Mouse (Mus musculus) gastrocnemius, adult 8-10 months (tissue): ENCODE results near the gene Slc16a6. TPM values are rescaled to one million over a fixed set of nuclear protein-coding genes. Genes with fewer than 3 reads are reported as not detected.
A peak's percentile ranks its signal among the peaks of the same experiment; 100 is the strongest.

Experiments used
- DNase-seq, 2 experiments: peaks; one replicate each; pipeline ENCODE4 v3.0.0; 2022; ENCODE audit warnings: low spot score in 2 of 2
- total RNA-seq, 4 experiments: library from RNA; stranded (reverse); gene quantifications; 2 replicates each; pipeline ENCODE4 v1.2.4; 2022

The Slc16a6 gene
- total RNA-seq, 4 experiments from 2014 or later, result 2.9 to 5.7 (median 4.0) TPM

DNA sequence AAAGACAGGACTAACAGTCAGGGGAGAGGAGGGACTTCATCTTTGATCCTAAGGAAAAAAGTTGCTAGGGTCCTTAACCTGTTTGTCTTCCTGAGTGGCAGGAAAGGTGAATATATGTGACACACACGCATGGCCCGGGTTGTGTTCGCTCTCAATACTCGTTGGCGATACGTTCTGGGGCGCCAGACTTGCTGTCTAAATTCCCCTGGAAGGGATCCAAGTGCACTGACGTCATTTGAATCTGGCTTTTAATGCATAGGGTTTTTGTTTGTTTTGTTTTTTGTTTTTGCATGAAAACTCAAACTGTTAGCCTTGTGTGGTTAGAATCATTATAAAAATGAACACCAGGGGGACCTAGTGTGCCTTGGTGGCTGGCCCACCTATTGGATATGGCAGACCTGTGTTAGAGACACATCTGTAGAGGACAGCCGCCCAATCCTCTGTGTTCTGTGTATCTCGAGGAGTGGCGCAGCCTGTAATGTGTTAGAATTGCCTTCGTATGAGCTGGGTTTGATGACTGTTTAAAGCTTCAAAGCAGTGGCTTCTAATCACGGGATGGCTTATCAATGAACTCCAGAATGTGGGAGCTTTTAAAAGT is 27.9 kb downstream of the Slc16a6 start:
- DNase-seq, result no peak

DNA sequence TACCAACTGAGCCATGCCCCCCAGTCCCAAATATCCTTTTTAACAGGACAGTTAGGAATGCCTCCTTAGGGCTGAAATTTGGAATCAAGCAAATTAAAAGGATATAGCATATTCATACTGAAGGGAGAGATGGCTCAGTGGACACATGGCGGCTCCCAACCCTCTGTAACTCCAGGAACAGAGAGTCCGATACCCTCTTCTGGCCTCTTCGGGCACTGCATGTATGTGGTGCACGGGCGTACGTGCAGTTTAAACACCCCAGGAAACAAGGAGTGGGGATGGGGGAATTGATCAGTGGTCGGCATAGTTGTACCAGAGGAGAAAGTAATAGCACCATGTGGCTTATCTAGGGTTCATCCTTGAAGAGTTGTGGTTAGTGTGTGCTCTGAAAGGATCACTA is 28.8 kb downstream of the Slc16a6 start:
- no peak for DNase-seq

DNA sequence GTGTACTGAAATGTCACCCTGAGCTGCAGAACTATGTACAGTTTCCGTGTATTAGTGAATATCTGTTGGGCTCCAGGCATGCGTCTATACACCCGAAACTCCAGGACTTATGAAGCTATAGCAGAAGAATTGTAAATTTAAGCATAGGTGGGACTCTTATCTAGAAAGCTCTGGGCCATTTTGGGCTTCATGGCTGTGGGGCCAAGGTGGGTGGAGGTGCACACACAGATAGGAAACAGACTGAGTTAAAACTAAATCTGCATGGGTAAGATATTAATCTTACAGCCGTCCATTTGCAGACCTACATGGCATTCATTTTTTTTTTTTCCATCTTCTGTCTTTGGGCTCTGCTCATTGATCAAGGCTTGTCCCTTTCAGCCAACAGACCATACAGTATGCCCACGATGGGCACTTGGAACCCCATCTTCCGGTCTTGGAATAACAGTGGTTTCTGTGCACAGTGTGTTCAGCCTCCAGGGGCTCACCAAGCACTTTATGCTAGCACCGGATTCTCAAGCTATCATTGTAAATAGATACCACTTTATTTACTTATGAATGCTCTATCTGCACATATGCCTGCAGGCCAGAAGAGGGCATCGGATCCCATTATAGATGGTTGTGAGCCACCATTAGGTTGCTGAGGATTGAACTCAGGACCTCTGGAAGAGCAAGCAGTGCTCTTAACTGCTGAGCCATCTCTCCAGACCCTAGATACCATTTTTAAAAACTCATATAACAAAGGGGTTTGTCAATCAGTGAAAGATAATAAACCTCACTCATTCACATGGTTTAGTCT is 29.7 kb downstream of the Slc16a6 start:
- DNase-seq, result no peak

DNA sequence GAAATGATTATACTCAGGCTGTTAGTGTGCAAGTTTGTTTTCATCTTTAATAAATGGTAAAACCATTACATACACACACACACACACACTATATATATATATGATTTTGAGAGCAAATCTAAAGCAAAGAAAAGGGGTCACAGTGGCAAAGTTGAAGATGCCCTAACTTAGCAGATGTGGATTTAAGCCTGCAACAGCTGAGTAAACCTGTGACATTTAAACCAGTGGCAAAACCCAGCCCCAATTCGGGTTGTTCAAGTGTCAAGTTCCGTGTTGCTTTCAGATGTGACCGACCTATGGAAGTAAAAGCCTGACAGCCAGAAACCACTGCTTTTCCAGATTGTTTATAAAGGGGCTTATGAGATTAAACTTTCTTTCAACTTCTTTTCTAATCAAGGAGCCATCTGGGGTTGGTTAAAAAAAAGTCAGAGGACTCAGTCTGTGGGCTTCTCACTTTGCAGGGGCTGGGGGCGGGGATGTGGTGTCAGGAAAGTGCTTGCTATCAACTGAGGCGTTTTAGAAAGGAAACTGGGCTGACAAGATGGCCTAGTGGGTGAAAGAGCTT is 31.1 kb downstream of the Slc16a6 start:
- DNase-seq, result no peak

DNA sequence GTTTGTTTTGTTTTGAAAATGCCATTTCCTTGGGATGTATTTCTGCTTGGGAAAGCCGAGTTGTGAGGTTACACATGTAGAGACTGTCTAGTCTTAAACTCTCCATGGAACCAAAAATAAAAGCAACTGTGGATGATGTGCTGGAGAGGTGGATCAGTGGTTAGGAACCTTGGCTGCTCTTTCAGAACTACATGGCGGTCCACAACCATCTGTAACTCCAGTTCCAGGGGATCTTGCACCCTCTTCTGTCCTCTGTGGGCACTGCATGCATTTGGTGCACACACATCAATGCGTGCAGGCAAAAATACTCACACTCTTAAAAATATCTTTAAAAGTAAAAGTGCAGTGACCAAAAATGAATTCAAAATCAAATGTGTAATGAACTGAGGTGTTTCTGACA is 32.3 kb downstream of the Slc16a6 start:
- DNase-seq, result no peak

DNA sequence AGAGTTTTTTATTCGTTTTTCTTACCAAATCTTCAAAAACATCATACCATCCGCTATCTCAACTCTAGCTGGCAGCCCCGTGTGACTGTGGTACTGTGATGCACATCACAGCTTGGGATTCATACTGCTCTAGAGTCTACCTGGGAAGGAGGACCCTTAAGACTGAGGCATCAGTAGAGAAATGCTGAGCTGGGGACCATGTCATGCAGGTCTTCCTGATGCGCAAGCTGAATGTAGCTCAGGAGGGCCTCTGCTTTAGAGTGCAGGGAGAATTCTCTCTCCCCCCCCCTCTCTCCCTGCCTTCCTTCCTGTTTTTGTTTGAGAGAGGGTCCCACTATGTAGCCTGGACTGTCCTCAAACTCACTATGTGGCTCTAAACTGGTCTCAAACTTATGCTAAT is 32.8 kb downstream of the Slc16a6 start:
- no peak for DNase-seq

DNA sequence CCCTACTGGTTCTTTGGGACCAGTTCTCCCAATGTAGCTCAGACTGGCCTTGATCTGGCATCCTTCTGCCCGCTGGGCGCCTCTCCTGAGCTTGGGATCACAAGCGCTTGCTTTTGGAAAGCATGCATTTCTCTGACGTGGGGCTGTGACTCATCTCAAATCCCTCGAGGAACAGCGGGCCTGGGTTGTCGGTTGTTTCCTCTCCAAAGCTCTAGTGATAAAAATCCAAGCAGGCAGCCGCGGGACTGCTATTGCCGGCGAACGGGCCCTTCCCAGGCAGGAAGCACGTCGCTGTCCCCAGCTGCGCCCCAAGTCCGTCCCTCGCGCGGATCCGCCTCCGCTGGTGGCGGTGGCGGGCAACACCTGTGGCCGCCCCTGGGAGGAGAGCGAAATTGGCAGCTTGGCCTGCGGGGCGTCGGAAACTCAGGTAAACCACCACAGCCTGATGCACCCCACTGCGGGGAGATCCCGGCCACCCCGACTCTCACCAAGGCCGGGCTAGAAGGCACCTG is 33.5 kb downstream of the Slc16a6 start:
- DNase-seq, result peak; percentile 49 to 68

DNA sequence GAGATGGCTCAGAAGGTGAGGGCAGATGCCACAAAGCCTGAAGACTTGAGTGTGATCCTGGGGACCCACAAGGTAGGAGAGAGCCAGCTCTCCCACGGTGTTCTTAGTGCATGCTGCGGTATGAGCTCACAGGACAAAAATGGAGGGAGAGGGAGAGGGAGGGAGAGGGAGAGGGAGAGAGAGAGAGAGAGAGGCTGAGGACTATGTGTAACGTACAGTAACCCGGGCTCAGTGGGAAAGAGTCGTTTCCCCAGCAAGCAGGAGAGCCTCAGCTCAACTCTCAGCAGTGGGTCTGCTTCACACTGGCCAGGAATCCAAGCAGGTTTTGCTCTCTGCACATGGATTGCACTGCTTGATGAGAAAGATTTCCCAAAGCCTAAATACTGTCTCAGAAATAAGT is 34.2 kb downstream of the Slc16a6 start:
- DNase-seq, result no peak

DNA sequence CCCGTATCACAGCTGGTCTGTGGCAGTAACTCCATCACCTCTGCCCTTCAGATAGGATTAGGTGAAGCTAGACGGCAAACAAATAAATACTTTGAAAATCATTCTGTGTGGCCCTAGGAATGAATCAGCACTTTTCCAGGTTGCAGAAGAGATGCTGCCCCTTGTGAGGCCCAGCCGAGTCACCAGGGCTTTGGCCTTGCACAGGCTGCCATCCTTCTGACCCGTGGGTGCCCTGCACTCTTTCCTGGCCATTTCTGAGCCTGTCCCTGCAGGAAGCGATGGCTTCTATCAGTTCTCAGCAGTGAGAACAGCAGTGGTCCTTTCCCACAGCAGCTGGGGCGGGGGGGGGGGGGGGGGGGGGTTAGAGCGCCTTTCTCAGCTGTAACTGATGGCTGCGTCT is 36.5 kb downstream of the Slc16a6 start:
- DNase-seq, result no peak

DNA sequence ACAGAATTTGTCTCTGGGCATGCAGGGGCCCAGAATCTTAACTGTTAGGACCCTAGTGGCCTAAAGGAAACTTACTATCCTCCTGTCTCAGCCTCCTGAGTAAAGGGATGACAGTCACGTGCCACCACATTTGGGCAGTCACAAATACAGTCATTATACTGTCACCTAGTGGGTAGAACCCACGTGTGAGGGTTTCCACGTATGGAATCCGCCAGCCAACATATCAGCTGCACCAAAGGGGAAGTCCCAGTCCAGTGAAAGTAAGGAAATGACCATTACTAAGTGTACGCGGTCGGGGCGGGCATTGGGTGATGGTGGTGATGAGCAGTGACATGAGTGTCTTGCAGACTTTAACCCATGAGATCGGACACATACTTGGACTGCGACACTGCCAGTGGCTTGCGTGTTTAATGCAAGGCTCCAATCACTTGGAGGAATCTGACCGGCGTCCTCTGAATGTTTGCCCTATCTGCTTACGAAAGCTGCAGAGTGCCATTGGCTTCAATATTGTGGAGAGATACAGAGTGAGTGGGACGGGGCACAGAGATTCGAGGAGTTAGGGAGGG is 39.1 kb downstream of the Slc16a6 start:
- DNase-seq, result no peak

DNA sequence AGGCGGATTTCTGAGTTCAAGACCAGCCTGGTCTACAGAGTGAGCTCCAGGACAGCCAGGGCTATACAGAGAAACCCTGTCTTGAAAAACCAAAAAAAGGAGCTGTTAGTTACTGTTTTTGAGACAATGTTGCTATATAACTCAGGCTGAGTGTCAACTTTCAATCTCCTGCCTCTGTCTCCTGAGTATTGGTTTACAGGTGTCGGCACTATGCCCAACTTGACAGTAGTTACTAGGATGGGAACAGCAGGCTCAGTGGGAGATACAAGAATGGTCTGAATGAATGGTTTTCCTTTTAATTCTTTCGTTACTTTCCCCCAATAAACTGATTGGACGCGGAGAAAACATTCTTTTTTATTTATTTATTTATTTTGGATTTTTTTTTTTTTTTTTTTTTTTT is 46.0 kb downstream of the Slc16a6 start:
- no peak for DNase-seq

DNA sequence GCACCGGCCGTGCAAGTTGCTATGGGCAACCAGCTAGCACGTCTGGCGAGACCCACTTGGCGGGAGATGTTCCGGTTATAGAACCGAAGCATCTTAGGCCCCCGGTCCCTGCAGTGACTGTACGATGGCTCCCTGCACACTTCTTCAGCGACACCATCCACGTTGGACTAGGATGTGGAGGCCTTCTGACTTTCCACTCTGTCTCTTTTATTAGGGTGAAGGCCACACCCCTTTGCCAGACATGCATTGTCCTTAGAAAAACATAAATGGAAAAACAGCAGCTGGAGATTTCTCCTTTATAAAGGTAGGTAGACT is 47.2 kb downstream of the Slc16a6 start:
- no peak for DNase-seq

DNA sequence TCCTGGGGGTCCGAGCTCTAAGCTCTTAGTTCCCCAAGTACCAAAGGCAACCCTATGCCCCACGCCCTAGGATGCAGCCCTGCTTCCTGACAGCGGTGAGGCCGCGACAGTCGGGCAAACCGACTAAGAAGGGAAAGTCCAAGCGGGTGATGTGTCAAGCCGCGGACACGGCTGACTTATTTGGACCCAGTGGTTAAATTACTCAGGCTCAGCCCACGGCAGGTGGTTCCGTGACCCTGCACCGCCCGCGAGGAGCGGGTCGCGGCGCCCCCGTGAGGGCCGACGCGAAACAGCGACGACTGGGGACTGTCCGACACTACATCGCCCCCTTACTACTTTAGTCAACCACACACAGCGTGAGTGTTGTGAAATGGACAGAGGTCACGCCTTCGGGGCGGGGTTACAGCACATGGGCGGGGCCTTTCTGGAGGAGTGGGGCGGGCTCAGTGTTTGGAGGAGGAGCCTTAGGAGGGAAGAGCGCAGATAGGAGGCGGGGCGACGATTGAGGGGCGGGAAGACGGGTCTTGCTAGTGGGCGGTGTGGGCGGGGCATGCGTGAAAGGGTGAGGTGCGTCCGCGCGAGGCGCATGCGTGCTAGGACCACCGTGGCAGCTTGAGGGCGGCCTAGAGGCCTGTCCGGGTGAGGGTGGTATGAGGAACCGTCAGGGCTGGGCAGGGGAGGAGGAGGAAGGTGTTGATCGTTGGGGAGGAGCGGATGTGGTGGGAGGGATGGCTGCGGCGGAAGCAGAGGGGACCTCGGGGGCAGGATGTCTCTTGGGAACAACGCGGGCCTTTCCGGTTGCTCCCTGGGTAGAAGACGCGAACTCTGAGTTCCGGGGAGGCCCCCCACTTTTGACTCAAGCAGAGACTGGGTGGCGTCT is 47.8 kb downstream of the Slc16a6 start, which contains the start of gene Amz2:
TSS of gene Amz2 (plus strand) at position 555 of the 880 bp plus-strand sequence.
- peak; percentile 99 for DNase-seq

DNA sequence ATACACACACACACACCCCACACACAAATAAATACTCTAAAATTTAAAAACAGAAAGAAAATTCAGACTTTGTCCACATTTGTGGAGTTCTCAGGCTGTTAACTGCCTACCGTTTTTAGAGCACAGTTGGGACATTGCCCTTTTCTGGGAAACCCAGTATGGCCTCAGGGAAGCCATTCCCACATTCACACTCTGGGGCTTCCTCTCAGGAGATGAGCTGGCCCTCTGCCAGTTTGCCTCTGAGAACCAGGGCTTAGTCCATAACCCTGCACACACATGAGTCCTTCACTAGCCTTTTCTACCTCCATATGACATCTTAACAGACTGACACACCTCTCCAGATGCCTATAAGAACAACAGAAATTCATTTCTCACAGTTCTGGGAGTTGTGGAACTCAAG is 50.1 kb downstream of the Slc16a6 start:
- DNase-seq, result no peak

DNA sequence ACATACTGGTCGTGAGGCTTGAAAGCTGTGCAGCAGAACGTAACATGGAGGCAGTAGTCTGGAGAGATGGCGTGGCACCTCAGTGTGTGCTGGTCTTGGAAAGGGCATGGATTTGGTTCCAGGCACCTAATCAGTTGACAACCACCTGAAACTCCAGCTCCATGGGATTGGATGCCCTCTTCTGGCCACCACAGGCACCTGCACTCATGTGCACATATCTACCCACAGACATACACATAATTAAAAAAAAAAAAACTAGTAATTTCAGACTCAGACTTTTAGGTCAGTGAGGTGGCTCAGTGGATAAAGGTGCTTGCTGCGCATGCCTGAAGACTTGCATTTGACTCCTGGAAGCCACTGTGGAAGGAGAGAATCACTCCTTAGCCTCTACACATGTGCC is 51.1 kb downstream of the Slc16a6 start:
- no peak for DNase-seq

DNA sequence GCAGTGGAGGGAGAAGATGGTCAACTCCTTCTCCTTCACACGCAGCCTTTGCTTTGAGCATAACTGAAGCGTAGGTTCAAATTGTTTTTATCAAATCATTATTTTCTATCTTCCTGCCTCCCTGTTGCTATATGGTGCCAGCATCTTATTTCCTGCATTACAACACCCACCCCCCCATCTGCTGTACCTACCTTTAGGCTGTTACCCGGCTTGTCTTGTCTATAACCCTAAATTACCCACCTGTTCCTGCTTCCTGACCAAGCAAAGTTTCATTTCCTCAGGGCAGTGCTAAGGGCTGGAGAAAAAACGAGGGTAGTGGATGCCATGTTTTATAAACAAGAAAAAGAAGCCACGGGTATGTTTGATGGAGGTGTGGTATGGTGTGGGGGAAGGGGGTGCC is 52.2 kb downstream of the Slc16a6 start:
- DNase-seq, result no peak

DNA sequence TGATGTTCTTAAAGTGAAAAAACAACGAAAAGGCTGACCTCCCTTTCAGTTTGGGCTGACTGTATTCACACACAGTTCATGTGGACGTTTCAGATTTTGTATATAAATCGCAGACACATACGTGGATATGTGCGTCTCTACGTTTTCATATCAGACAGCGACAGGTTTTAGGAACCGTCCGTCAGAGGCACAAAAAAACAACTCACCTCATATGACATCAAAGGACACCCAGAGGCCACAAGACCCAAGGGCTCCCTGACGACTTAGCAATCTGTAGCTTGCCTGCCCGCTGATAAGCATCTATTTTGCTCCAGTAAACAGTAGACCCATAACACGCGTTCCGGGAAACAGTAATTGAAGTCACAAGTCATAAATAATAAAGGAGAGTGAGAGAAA is 52.8 kb downstream of the Slc16a6 start:
- no peak for DNase-seq

DNA sequence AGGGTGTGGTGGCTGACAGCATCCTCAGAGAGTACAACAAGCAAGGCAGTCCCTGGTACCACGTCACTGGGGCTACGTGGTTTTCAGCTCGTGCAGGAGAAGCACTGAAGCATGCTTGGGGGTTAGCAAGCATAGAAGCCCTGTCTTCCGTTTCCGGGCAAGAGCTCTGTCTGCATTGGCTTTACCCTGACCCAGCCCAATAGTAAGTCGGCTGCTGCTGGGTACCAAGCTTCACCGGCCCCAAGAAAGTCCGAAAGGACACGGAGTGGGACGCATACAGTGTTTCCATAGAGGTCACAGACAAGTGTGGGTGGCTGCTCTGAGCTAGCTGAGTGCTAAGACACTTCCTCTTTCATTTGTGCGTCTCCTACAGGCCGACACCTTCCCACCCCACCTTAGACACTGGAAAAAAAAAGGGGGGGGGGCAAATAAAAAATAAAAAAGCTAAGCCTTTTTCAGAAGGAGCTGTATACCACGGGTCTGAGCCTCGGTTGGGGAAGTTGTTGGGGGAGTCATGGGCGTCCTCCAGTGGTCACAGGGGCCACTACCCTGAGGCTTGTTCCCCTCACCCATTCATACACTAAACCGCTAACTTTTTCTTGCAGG is 53.3 kb downstream of the Slc16a6 start:
- no peak for DNase-seq

DNA sequence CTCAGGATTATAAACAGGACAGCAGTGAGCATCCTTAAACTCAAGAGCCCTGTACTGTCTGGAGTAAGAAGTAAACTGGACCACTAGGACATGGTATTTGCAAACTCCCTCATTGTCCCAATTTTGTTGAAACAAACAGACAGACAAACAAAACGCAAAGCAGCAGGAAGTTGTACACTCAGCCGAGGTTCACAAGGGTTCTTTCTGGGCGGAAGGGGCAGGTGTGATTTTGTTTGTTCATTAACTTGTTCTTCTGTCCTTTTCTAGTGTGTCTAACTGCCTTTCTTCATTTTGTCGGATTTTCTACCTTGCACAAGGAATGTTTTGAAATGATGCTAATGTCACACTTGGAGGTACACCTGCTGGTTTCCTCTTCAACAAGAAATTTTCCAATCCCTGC is 53.9 kb downstream of the Slc16a6 start:
- DNase-seq, result no peak

DNA sequence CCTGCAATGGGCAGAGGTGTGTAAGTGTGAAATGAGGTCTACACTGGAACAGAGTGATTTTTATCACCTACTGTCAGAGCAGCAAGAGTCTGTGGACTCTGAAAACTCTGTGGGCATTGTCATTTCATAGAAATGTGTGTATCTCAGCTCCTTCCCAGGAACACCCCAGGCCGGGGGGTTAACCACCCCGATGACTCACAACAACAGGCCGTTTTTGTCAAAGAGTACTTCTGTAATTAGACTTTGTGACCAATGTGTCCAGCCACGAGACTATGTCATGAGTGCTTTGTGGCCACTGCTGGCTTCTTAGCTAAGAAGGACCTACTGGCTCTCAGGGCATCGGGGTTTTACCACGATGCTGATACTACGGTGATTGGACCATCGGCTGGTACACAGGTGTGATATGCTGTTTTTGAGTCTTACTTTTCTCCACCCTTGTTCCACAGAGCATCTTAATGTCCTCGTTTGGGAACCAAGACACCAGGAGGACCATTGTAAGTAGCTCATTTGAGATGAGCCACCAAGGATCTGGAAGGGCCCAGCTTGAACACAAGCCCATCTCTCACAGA is 55.8 kb downstream of the Slc16a6 start:
- no peak for DNase-seq
